Mouse (Mus musculus): ENCODE results near the gene Cyb561a3. TPM values are rescaled to one million over a fixed set of nuclear protein-coding genes. Genes with fewer than 3 reads are reported as not detected.

Cyb561a3 gene
- total RNA-seq, 2 experiments from 2014 or later, result 9.4 to 10.8 TPM

Other genes with a start within 250 kb of the Cyb561a3 start
- 100 to 1,000 TPM; 267 to 301 TPM for gene Syt7, start 188.1 kb upstream of the Cyb561a3 start, total RNA-seq (2021)
- gene Lrrc10b, start 119.7 kb upstream of the Cyb561a3 start, total RNA-seq (2021), result 10 to 100 TPM; 12.7 to 27.8 TPM
- gene Ppp1r32, start 94.2 kb upstream of the Cyb561a3 start, total RNA-seq (2021), result under 1 TPM; 0.77 to 0.91 TPM
- 10 to 100 TPM; 76.8 to 79.5 TPM for gene Cpsf7, start 51.9 kb upstream of the Cyb561a3 start, total RNA-seq (2021)
- 10 to 100 TPM; 52.9 to 53.4 TPM for gene Sdhaf2, start 51.0 kb upstream of the Cyb561a3 start, total RNA-seq (2021)
- gene Tmem216, start 20.9 kb upstream of the Cyb561a3 start, total RNA-seq (2021), result 10 to 100 TPM; 11.3 to 11.6 TPM
- 10 to 100 TPM; 11.0 to 12.3 TPM for gene Tmem138, start 190 bp downstream of the Cyb561a3 start, total RNA-seq (2021)
- gene Ddb1, start 28.2 kb downstream of the Cyb561a3 start, total RNA-seq (2021), result 100 to 1,000 TPM; 193 to 195 TPM
- gene Tkfc, start 28.5 kb downstream of the Cyb561a3 start, total RNA-seq (2021), result 10 to 100 TPM; 15.6 to 17.1 TPM
- under 1 TPM; 0.66 to 1.00 TPM for gene Vwce, start 57.0 kb downstream of the Cyb561a3 start, total RNA-seq (2021)
- gene Pga5, start 100.9 kb downstream of the Cyb561a3 start, total RNA-seq (2021), result not detected
- 10 to 100 TPM; 21.7 to 25.8 TPM for gene Vps37c, start 111.6 kb downstream of the Cyb561a3 start, total RNA-seq (2021)
- under 1 TPM in 1 of 2 experiments, not detected in 1; 0.16 TPM for gene Cd5, start 161.8 kb downstream of the Cyb561a3 start, total RNA-seq (2021)

Data from left cerebral cortex, adult 18-20 months (tissue).